Mouse (Mus musculus) natural killer cell, adult 2 months (primary cell): ENCODE data around the gene Syngap1.
A peak's percentile ranks its signal among the peaks of the same experiment; 100 is the strongest.
"Not testable (repeated sequence)": the region's sequence is repeated elsewhere in the genome, so short reads cannot be mapped to it uniquely, and the experiment has no call there.

ENCODE experiments used
- DNase-seq, 2 experiments: peaks; one replicate each; pipeline ENCODE4 v3.0.0; 2022; ENCODE audit warnings: low spot score in 2 of 2

The Syngap1 gene

GRCm38 (mm10) chr17:26941031-26941789 lies at the start of gene Syngap1:
Syngap1 (plus strand) TSS chr17:26941253.
- no peak for DNase-seq

GRCm38 (mm10) chr17:26892635-26893375 lies 48.2 kb upstream of the Syngap1 start:
- no peak for DNase-seq

- no peak for DNase-seq
Observed at GRCm38 (mm10) chr17:26893492-26893891, 47.6 kb upstream of the Syngap1 start.

- DNase-seq = no peak
Observed at GRCm38 (mm10) chr17:26894342-26894741, 46.7 kb upstream of the Syngap1 start.

- DNase-seq = peak; percentile 72
Observed at GRCm38 (mm10) chr17:26895578-26895977, 45.5 kb upstream of the Syngap1 start.

GRCm38 (mm10) chr17:26900916-26901315 lies 40.1 kb upstream of the Syngap1 start:
- no peak for DNase-seq

- DNase-seq = no peak
Observed at GRCm38 (mm10) chr17:26904320-26904719, 36.7 kb upstream of the Syngap1 start.

GRCm38 (mm10) chr17:26907506-26907905 lies 33.5 kb upstream of the Syngap1 start:
- not testable (repeated sequence) for DNase-seq

GRCm38 (mm10) chr17:26915248-26915647 lies 25.8 kb upstream of the Syngap1 start:
- DNase-seq = no peak

GRCm38 (mm10) chr17:26916711-26917482 lies 24.2 kb upstream of the Syngap1 start, which contains the start of gene Kifc5b:
Kifc5b (plus strand) TSS chr17:26917091.
- DNase-seq = peak; percentile 98

- DNase-seq = not testable (repeated sequence)
Observed at GRCm38 (mm10) chr17:26917560-26917959, 23.5 kb upstream of the Syngap1 start.

GRCm38 (mm10) chr17:26918343-26918742 lies 22.7 kb upstream of the Syngap1 start:
- DNase-seq = no peak

GRCm38 (mm10) chr17:26919516-26919915 lies 21.5 kb upstream of the Syngap1 start:
- not testable (repeated sequence) for DNase-seq

- DNase-seq = not testable (repeated sequence)
Observed at GRCm38 (mm10) chr17:26922368-26922767, 18.7 kb upstream of the Syngap1 start.

- DNase-seq = not testable (repeated sequence)
Observed at GRCm38 (mm10) chr17:26925414-26925813, 15.6 kb upstream of the Syngap1 start.

GRCm38 (mm10) chr17:26931795-26932194 lies 9.3 kb upstream of the Syngap1 start:
- peak; percentile 50 to 55 for DNase-seq

GRCm38 (mm10) chr17:26932839-26933398 lies 8.1 kb upstream of the Syngap1 start, which contains the start of gene Phf1:
Phf1 (plus strand) TSS chr17:26933052.
- DNase-seq = peak; percentile 98

- DNase-seq = no peak
Observed at GRCm38 (mm10) chr17:26933419-26933818, 7.6 kb upstream of the Syngap1 start.

- no peak for DNase-seq
Observed at GRCm38 (mm10) chr17:26933885-26934827, 6.9 kb upstream of the Syngap1 start.

GRCm38 (mm10) chr17:26935027-26935426 lies 6.0 kb upstream of the Syngap1 start:
- no peak for DNase-seq
